Mouse (Mus musculus) cerebellum, adult 2 months (tissue): ENCODE results near the gene Ubb. TPM values are rescaled to one million over a fixed set of nuclear protein-coding genes. Genes with fewer than 3 reads are reported as not detected.

ENCODE experiments used
- DNase-seq, 2 experiments: peaks; one replicate each; pipeline ENCODE4 v3.0.0; 2021
- H3K27ac ChIP-seq: fragments of 200-500 bp; 2 replicates; pipeline ENCODE4 v1.5.1; 2012; ENCODE audit warnings: low read length, control low read depth, inconsistent platforms; ENCODE audit not compliant: insufficient read depth
- H3K27me3 ChIP-seq: fragments of 200-500 bp; 2 replicates; pipeline ENCODE4 v1.6.1; 2012; ENCODE audit warnings: inconsistent platforms, mild to moderate bottlenecking, low read length, moderate library complexity; ENCODE audit not compliant: control insufficient read depth, insufficient read depth
- H3K4me1 ChIP-seq: fragments of 200-500 bp; 2 replicates; pipeline ENCODE4 v1.6.1; 2011; ENCODE audit warnings: low read length; ENCODE audit not compliant: control insufficient read depth, insufficient read depth
- H3K4me3 ChIP-seq: fragments of 200-500 bp; replicated peaks from 2 replicates; pipeline ENCODE3; 2011; ENCODE audit warnings: mild to moderate bottlenecking, low read depth, low read length, control low read depth; ENCODE audit not compliant: insufficient read depth
- CTCF ChIP-seq: fragments of 200-500 bp; IDR thresholded peaks from 2 replicates; pipeline ENCODE4 v1.5.1; 2011; ENCODE audit warnings: low read depth, mild to moderate bottlenecking, control low read depth, low read length, moderate library complexity, borderline replicate concordance; ENCODE audit not compliant: insufficient read depth
- POLR2A ChIP-seq: fragments of 200-500 bp; IDR thresholded peaks from 2 replicates; pipeline ENCODE4 v1.6.1; 2011; ENCODE audit warnings: low read length, control low read depth, borderline replicate concordance; ENCODE audit not compliant: insufficient read depth
- WGBS: fragments of 180-500 bp; shearing (Covaris S2); methylation state at CpG from one replicate; pipeline ENCODE4 v1.1.7; 2018; 5-methylcytosine and 5-hydroxymethylcytosine counted together
- polyA plus RNA-seq: library from polyadenylated mRNA; depleted of rRNA; stranded (reverse); fragments of >200 nt; gene quantifications from 2 replicates; pipeline ENCODE4 v1.2.3, GENCODE M21; 2012

Gene Ubb
- polyA plus RNA-seq, 1 experiment = 3,782 TPM

- Histone ChIP-seq H3K27me3 (no peaks in the 10 kb centered on the region), H3K27ac (no peak overlapping the region), H3K4me3 (no peak overlapping the region), H3K4me1 (no peaks in the 10 kb centered on the region)
- no peak for TF ChIP-seq POLR2A
- no peak for TF ChIP-seq CTCF
- no peak for DNase-seq
- whole genome bisulfite sequencing = 42% methylated on average over 2 of the region's 2 CpGs
These were observed 32.0 kb upstream of the Ubb start for GRCm38 (mm10) chr11:62518991-62519390.

- H3K27ac ChIP-seq = no peak overlapping the region
- TF ChIP-seq POLR2A = no peak
- TF ChIP-seq CTCF = no peak
- no peak for DNase-seq
- no peaks in the 10 kb centered on the region for H3K27me3 ChIP-seq
- no peak overlapping the region for H3K4me3 ChIP-seq
- H3K4me1 ChIP-seq = no peaks in the 10 kb centered on the region
- WGBS = 65% methylated on average over 2 of the region's 2 CpGs
These were observed 28.7 kb upstream of the Ubb start for GRCm38 (mm10) chr11:62522283-62522682.

GRCm38 (mm10) chr11:62537089-62537488, 13.9 kb upstream of the Ubb start:
- H3K27ac ChIP-seq = no peak overlapping the region
- no peak overlapping the region for H3K4me3 ChIP-seq
- no peak for DNase-seq
- H3K4me1 ChIP-seq = peaks cover 3% of the 10 kb centered on the region
- TF ChIP-seq POLR2A = no peak
- TF ChIP-seq CTCF = no peak
- H3K27me3 ChIP-seq = no peaks in the 10 kb centered on the region
- 85% methylated on average over 8 of the region's 8 CpGs for WGBS

- DNase-seq = no peak
- WGBS = 46% methylated on average over 7 of the region's 7 CpGs
- Histone ChIP-seq H3K27ac (no peak overlapping the region), H3K27me3 (no peaks in the 10 kb centered on the region), H3K4me3 (peak overlapping the region; percentile 20), H3K4me1 (peaks cover 3% of the 10 kb centered on the region)
- TF ChIP-seq CTCF (no peak), POLR2A (no peak)
These were observed 13.4 kb upstream of the Ubb start for GRCm38 (mm10) chr11:62537590-62537989.

GRCm38 (mm10) chr11:62538321-62539088, 12.5 kb upstream of the Ubb start:
- Histone ChIP-seq H3K27me3 (no peaks in the 10 kb centered on the region), H3K4me1 (peaks cover 3% of the 10 kb centered on the region), H3K27ac (peak overlapping the region; percentile 63), H3K4me3 (peak overlapping the region; percentile 92)
- WGBS = under 1% methylated on average over 49 of the region's 73 CpGs
- no peak for TF ChIP-seq POLR2A
- no peak for TF ChIP-seq CTCF
- peak; percentile 66 to 74 for DNase-seq

GRCm38 (mm10) chr11:62539089-62539890, 11.7 kb upstream of the Ubb start, which contains the start of gene Cenpv:
Gene Cenpv, minus strand, starts transcription at chr11:62539261.
- Histone ChIP-seq H3K4me3 (peak within 1 kb of the TSS; percentile 92), H3K27ac (peak within 1 kb of the TSS; percentile 77), H3K4me1 (peaks cover 3% of the 10 kb centered on the region), H3K27me3 (no peaks in the 10 kb centered on the region)
- TF ChIP-seq CTCF (no peak), POLR2A (peak; percentile 53)
- peak; percentile 84 to 90 for DNase-seq
- WGBS = 6% methylated on average over 56 of the region's 57 CpGs

- DNase-seq = no peak
- Histone ChIP-seq H3K27ac (no peak overlapping the region), H3K4me3 (no peak overlapping the region), H3K27me3 (no peaks in the 10 kb centered on the region), H3K4me1 (peaks cover 3% of the 10 kb centered on the region)
- 91% methylated on average over 7 of the region's 7 CpGs for WGBS
- TF ChIP-seq CTCF = no peak
- TF ChIP-seq POLR2A = no peak
These were observed 10.8 kb upstream of the Ubb start for GRCm38 (mm10) chr11:62540167-62540566.

- H3K27ac ChIP-seq = no peak overlapping the region
- no peak for DNase-seq
- no peak overlapping the region for H3K4me3 ChIP-seq
- no peak for TF ChIP-seq CTCF
- no peak for TF ChIP-seq POLR2A
- H3K27me3 ChIP-seq = no peaks in the 10 kb centered on the region
- 37% methylated on average over 2 of the region's 2 CpGs for WGBS
- peaks cover 3% of the 10 kb centered on the region for H3K4me1 ChIP-seq
These were observed 10.0 kb upstream of the Ubb start for GRCm38 (mm10) chr11:62540969-62541368.
